Mouse (Mus musculus) embryonic facial prominence, embryonic 14.5 days (tissue): ENCODE data around the gene Adh4. TPM values are rescaled to one million over a fixed set of nuclear protein-coding genes. Genes with fewer than 3 reads are reported as not detected.
"Not testable (repeated sequence)": the region's sequence is repeated elsewhere in the genome, so short reads cannot be mapped to it uniquely, and the experiment has no call there.

Experiments
- ATAC-seq: fragments of 200-750 bp; cut with Nextera tagmentation; 2 replicates; pipeline ENCODE4 v1.8.0; 2017; ENCODE audit warnings: low read depth, moderate number of reproducible peaks, moderate TSS enrichment
- DNase-seq: peaks from one replicate; pipeline ENCODE4 v3.0.0-alpha.2; 2015; ENCODE audit warnings: low spot score
- H3K27ac ChIP-seq: fragments of 300-500 bp; sonication (generic); replicated peaks from 2 replicates; pipeline ENCODE4 v1.5.1; 2014; ENCODE audit warnings: low read depth, mild to moderate bottlenecking, low read length, moderate library complexity
- H3K27me3 ChIP-seq: fragments of 300-500 bp; sonication (generic); replicated peaks from 2 replicates; pipeline ENCODE4 v1.6.1; 2014; ENCODE audit warnings: low read length; ENCODE audit not compliant: control insufficient read depth, insufficient read depth
- H3K36me3 ChIP-seq: fragments of 300-500 bp; sonication (generic); 2 replicates; pipeline ENCODE4 v1.6.1; 2014; ENCODE audit warnings: low read length, mixed read lengths; ENCODE audit not compliant: control insufficient read depth, insufficient read depth
- H3K4me1 ChIP-seq: fragments of 300-500 bp; sonication (generic); 2 replicates; pipeline ENCODE4 v1.6.1; 2014; ENCODE audit warnings: antibody characterized with exemption, low read length; ENCODE audit not compliant: control insufficient read depth, insufficient read depth
- H3K4me2 ChIP-seq: fragments of 300-500 bp; sonication (generic); 2 replicates; pipeline ENCODE4 v1.6.1; 2014; ENCODE audit warnings: low read depth, mild to moderate bottlenecking, low read length, moderate library complexity, mixed read lengths
- H3K4me3 ChIP-seq: fragments of 300-500 bp; sonication (generic); 2 replicates; pipeline ENCODE4 v1.5.1; 2014; ENCODE audit warnings: low read depth, mild to moderate bottlenecking, low read length
- H3K9ac ChIP-seq: fragments of 300-500 bp; sonication (generic); 2 replicates; pipeline ENCODE4 v1.6.1; 2014; ENCODE audit warnings: low read depth, mild to moderate bottlenecking, low read length, moderate library complexity, mixed read lengths
- H3K9me3 ChIP-seq: fragments of 300-500 bp; sonication (generic); 2 replicates; pipeline ENCODE4 v1.6.1; 2016; ENCODE audit warnings: low read length; ENCODE audit not compliant: control insufficient read depth
- WGBS: fragments of 180-500 bp; shearing (Covaris S2); extraction: QIAGEN DNeasy Blood & Tissue Kit; methylation state at CpG from one replicate; pipeline ENCODE4 v1.1.7; 2014; 5-methylcytosine and 5-hydroxymethylcytosine counted together
- polyA plus RNA-seq: library from polyadenylated mRNA; unstranded; fragments of >200 nt; fragmentation: Nextera tagmentation; extraction: Ambion mirVana; gene quantifications from 2 replicates; pipeline ENCODE4 v1.2.1, GENCODE M21; 2014

Adh4 gene
- polyA plus RNA-seq, 1 experiment from 2014 or later: not detected

DNA sequence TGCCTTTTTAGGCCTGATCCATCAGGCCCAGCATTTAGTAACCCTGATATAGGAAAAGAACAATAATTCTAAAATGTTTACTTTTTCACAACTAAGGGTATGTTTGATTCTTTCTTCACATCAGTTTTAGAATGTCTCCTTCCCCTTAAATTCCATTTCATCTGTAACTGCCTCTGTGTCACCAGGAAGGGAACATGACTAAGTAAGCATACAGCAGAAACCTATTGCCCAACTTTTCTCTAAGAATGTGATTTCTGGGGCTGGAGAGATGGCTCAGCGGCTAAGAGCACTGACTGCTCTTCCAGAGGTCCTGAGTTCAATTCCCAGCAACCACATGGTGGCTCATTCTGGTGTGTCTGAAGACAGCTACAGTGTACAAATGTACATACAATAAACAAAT, 39.0 kb downstream of the Adh4 start:
- no peaks in the 10 kb centered on the region for H3K9me3 ChIP-seq
- H3K9ac ChIP-seq: no peak overlapping the region
- no peak overlapping the region for H3K4me2 ChIP-seq
- DNase-seq (no peak), ATAC-seq (no peak)
- H3K27me3 ChIP-seq: no peaks in the 10 kb centered on the region
- no peak overlapping the region for H3K4me3 ChIP-seq
- no peaks in the 10 kb centered on the region for H3K4me1 ChIP-seq
- H3K27ac ChIP-seq: no peak overlapping the region
- 93% methylated on average over 1 of the region's 1 CpGs for WGBS
- peaks cover 96% of the 10 kb centered on the region for H3K36me3 ChIP-seq

DNA sequence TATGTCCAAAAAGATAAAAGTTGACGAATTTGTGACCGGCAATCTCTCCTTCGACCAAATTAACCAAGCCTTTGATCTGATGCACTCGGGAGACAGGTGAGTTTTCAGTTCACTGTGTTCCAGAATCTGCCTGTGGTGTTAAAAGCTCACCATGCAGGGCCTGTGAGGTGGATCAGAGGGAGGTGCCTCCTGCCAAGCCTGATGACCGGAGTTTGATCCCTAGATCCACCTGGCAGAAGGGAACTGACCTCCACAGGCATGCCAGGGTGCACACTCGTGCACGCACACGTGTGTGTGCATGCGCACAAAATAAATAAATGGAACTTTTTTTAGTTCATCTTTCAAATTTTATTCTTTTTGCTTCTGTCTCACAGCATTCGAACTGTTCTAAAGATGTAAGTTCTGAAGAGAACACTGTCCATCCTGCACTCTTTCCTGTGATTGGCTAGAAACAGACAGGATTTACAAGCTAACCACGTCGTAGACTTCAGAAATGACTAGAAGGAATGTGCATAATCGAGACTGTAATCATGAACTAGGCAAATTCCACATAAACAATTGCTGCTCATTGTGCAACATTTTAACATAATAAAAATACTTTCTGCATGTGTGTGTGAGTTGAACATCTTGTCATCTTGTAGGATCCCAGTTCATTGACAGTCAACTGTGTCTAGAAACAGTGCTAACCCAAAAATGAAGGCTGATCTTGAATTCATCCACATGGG, 39.6 kb downstream of the Adh4 start:
- WGBS: 89% methylated on average over 13 of the region's 13 CpGs
- Histone ChIP-seq H3K4me1 (no peaks in the 10 kb centered on the region), H3K36me3 (peaks cover 96% of the 10 kb centered on the region), H3K4me3 (no peak overlapping the region), H3K9ac (no peak overlapping the region), H3K9me3 (no peaks in the 10 kb centered on the region), H3K27me3 (no peaks in the 10 kb centered on the region), H3K4me2 (no peak overlapping the region), H3K27ac (no peak overlapping the region)
- ATAC-seq (no peak), DNase-seq (no peak)

DNA sequence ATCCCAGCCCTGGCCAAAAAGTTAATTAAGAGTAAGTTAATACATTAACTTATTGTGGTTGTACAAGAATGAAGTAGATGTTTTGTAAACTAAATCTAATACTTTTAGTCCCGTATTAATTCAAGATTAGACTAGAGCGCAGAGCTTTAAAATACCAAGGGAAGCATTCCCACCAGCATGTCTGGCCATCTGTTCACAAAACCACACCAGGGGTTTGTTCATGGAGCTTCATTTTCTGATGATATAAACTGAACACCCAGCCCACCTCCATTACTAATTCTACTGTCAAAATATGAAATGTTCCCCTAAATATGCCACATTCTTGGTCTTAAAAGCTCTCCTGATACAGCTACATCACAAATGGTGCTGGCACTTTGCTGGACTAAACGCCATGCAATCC, 43.2 kb downstream of the Adh4 start:
- Histone ChIP-seq H3K4me2 (no peak overlapping the region), H3K9me3 (no peaks in the 10 kb centered on the region), H3K9ac (no peak overlapping the region), H3K4me3 (no peak overlapping the region), H3K27ac (no peak overlapping the region), H3K27me3 (no peaks in the 10 kb centered on the region), H3K36me3 (peaks cover 96% of the 10 kb centered on the region), H3K4me1 (no peaks in the 10 kb centered on the region)
- ATAC-seq: no peak
- no peak for DNase-seq
- 97% methylated on average over 3 of the region's 3 CpGs for WGBS

DNA sequence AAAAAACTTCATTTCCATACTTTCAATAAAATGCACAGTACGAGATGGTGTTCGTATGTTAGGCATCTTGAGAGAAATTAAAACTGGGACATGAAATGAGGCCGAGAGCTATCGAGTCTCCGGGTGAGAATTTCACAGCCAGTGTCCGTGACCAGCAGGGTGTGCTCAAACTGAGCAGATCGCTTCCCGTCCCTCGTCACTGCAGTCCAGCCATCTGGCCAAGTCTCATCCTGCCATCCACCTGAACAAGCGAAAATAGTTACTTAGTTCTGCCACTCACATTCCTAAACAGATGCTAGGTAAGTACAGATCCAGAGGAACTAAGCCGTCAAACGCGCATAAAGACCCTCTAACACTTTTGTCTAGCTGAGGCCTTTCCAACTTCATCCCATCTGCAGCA, 45.0 kb downstream of the Adh4 start:
- WGBS: 84% methylated on average over 13 of the region's 13 CpGs
- DNase-seq: no peak
- H3K4me3 ChIP-seq: no peak overlapping the region

DNA sequence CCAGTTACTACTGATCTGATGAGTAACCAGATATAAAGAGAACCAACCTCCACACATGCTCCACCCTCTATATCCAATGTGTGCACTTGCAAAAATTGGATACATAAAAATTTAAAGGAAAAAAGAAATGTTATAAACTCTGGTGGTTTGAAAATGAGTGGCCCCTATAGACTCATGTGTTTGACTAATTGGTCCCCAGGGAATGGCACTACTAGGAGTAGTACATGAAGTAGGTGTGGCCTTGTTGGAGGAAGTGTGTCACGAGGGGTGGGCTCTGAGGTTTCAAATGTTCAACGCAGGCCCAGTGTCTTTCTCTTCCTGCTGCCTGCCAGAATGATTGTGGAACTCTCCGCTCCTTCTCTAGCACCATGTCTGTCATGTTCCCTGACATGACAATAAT, 46.6 kb downstream of the Adh4 start:
- Histone ChIP-seq H3K27ac (no peak overlapping the region), H3K9ac (no peak overlapping the region), H3K4me1 (no peaks in the 10 kb centered on the region), H3K4me3 (no peak overlapping the region), H3K27me3 (no peaks in the 10 kb centered on the region), H3K9me3 (no peaks in the 10 kb centered on the region), H3K36me3 (peaks cover 88% of the 10 kb centered on the region), H3K4me2 (no peak overlapping the region)
- DNase-seq: no peak
- 88% methylated on average over 3 of the region's 3 CpGs for WGBS
- ATAC-seq: peak; percentile 58; the same call in 1 of the 2 replicates

More for the DNA sequence above, 45.0 kb downstream of the Adh4 start:
- Histone ChIP-seq H3K9ac (no peak overlapping the region), H3K4me2 (no peak overlapping the region), H3K27ac (no peak overlapping the region), H3K9me3 (no peaks in the 10 kb centered on the region), H3K27me3 (no peaks in the 10 kb centered on the region), H3K4me1 (no peaks in the 10 kb centered on the region), H3K36me3 (peaks cover 88% of the 10 kb centered on the region)
- no peak for ATAC-seq

DNA sequence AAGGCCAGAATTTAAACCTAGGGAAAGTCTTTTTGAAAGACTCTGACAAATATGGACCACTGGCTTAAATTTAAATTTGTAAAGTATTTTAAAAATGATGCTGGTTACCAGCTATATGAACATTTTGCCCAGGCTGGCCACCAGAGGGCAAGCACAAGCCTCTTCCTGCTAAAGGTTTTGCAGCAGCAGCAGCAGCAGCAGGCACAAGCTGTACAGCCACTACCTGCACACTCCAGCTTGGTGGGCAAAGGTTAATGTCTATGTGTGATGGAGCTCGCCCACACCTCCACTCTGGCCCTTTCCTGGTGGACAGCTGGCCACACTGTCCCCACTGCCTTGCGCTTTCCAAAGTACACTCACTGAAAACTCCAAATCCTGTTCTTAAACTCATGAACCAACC, 47.9 kb downstream of the Adh4 start:
- Histone ChIP-seq H3K9me3 (no peaks in the 10 kb centered on the region), H3K27me3 (no peaks in the 10 kb centered on the region), H3K4me3 (no peak overlapping the region), H3K4me1 (no peaks in the 10 kb centered on the region), H3K9ac (no peak overlapping the region), H3K36me3 (peaks cover 84% of the 10 kb centered on the region), H3K4me2 (no peak overlapping the region), H3K27ac (no peak overlapping the region)
- ATAC-seq (peak; percentile 42; the same call in 1 of the 2 replicates), DNase-seq (peak; percentile 74)
- 69% methylated on average over 2 of the region's 2 CpGs for WGBS

DNA sequence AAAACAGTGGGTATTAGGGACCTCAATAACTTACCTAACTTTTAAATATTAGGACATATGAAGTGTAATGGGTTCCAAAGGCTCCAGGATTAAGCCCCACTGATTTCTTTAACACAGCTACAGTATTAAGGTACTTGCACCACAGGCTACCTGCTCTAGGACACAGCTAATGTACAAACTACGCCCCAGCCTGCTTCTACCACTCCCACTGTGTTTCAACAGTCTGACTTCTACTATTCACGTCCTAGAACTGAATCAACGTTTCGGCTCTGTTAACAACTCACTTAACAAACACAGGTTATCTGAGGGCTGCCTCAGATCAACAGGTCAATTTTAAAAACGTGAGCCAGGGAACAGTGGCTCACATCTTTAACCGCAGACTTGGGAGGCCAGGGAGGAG, 48.5 kb downstream of the Adh4 start:
- no peak overlapping the region for H3K4me2 ChIP-seq

DNA sequence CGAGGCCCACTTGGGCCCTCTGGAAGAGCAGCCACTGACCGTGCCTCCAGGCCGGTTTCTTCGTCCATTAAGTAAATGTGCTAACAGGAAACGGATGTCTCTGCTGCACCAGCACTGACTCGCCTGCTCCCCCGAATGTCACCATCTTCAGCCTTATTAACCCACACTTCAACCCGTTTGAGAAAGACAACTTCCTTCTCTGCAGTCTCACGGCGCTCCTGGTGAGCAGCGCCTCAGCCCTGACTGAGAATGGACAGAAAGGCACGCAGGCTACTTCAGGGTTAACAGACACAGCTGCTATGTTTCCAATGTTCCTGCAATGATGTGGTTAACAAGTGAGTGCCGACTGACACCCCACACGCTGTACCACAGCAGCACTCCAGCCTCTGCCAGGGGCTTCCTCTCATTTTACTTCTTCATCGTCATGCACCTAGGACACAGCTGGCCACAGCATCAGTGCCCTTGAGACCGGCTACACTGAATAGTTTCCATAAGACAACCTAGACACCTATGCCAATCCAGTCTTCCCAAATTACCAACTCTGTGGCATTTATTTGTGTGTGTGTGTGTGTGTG, 49.4 kb downstream of the Adh4 start:
- ATAC-seq (no peak), DNase-seq (no peak)
- no peaks in the 10 kb centered on the region for H3K4me1 ChIP-seq
- H3K36me3 ChIP-seq: peaks cover 84% of the 10 kb centered on the region
- no peaks in the 10 kb centered on the region for H3K9me3 ChIP-seq
- WGBS: 68% methylated on average over 16 of the region's 16 CpGs
- no peak overlapping the region for H3K4me3 ChIP-seq
- no peaks in the 10 kb centered on the region for H3K27me3 ChIP-seq
- H3K4me2 ChIP-seq: no peak overlapping the region
- no peak overlapping the region for H3K27ac ChIP-seq
- H3K9ac ChIP-seq: no peak overlapping the region

More for the DNA sequence above, 48.5 kb downstream of the Adh4 start:
- WGBS: 91% methylated on average over 6 of the region's 6 CpGs
- peaks cover 84% of the 10 kb centered on the region for H3K36me3 ChIP-seq
- no peaks in the 10 kb centered on the region for H3K27me3 ChIP-seq
- ATAC-seq (no peak), DNase-seq (no peak)
- H3K4me3 ChIP-seq: no peak overlapping the region
- no peaks in the 10 kb centered on the region for H3K4me1 ChIP-seq
- no peak overlapping the region for H3K9ac ChIP-seq
- H3K9me3 ChIP-seq: no peaks in the 10 kb centered on the region
- H3K27ac ChIP-seq: no peak overlapping the region

DNA sequence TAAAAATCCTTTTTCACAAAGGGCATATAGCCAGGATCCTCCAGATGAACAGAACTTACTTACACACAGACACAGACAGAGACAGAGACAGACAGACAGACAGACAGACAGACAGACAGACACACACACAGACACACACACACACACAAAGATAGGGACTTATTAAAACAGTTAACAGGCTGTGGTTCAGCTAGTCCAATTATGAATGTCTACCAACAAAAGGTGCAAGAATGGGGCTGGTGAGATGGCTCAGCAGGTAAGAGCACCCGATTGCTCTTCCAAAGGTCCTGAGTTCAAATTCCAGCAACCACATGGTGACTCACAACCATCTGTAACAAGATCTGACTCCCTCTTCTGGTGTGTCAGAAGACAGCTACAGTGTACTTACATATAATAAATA, 51.4 kb downstream of the Adh4 start:
- peaks cover 82% of the 10 kb centered on the region for H3K36me3 ChIP-seq
- not testable (repeated sequence) for H3K4me1 ChIP-seq, H3K27me3 ChIP-seq, H3K4me3 ChIP-seq, H3K27ac ChIP-seq, H3K4me2 ChIP-seq, DNase-seq, H3K9me3 ChIP-seq, H3K9ac ChIP-seq, ATAC-seq
- 83% methylated on average over 1 of the region's 1 CpGs for WGBS
